8 mouse cellular contexts compared by ENCODE assay signal in the genomic region with DNA sequence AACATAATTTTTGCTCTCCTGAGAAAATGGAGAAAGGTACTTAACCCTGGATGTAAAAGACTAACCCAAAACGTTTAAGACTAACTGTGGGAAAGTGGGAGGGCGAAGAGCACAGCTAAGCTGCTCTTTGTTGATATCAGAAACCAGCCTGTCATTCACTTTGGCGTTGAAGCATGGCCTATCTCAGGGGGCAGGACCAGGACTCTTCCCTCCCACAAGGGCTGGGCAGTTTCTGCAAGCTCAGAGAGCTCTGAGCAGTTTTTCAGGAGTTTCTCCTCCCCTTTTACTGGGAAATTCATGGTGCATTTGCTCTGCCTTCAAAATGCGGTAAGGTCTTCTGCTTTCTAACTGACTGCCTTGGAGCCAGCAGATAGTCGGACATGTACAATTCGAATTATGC.
DNase-seq lines count a peak whose midpoint lies in the region; ATAC-seq and TF ChIP-seq lines count a peak whose summit lies in the region.

No protein-coding gene starts in this region.

- TF ChIP-seq EP300 in lung, postnatal 0 days (IDR thresholded peaks at IDR 0.05), result no peak

- no peak for TF ChIP-seq CTCF in lung, postnatal 0 days (IDR thresholded peaks at IDR 0.05)

- H3K9ac ChIP-seq in lung, postnatal 0 days (replicated peaks; ENCODE audit: low read depth), result no peak overlapping the region
- no peak overlapping the region for H3K9ac ChIP-seq in kidney, embryonic 15.5 days
- no peak overlapping the region for H3K9ac ChIP-seq in midbrain, embryonic 14.5 days (replicated peaks; ENCODE audit: low read length)

- no peak overlapping the region for H3K27ac ChIP-seq in lung, postnatal 0 days (ENCODE audit: low read length)
- H3K27ac ChIP-seq in kidney, embryonic 15.5 days, result peak overlapping the region; percentile 57
- no peak overlapping the region; the same call in 1 of the 2 replicates for H3K27ac ChIP-seq in midbrain, embryonic 14.5 days (replicated peaks; ENCODE audit: low read depth, low read length)

- ATAC-seq in lung, postnatal 0 days, result 0 out of 2 replicates have a peak, but pooled peaks have one; percentile 33
- peak; percentile 88 for ATAC-seq in kidney, embryonic 15.5 days (replicated peaks; ENCODE audit: low FRiP score)
- peak; percentile 66; the same call in 1 of the 2 replicates for ATAC-seq in midbrain, embryonic 14.5 days (ENCODE audit: low FRiP score, low TSS enrichment)

- H3K36me3 ChIP-seq in lung, postnatal 0 days (ENCODE audit: insufficient read depth, low read length), result no peaks in the 10 kb centered on the region
- peaks cover 37% of the 10 kb centered on the region for H3K36me3 ChIP-seq in erythroblast, embryonic 14.5 days (ENCODE audit: control insufficient read depth)
- H3K36me3 ChIP-seq in kidney, embryonic 15.5 days, result no peaks in the 10 kb centered on the region
- H3K36me3 ChIP-seq in midbrain, embryonic 14.5 days (ENCODE audit: control insufficient read depth, insufficient read depth, low read length), result no peaks in the 10 kb centered on the region

- H3K9me3 ChIP-seq in lung, postnatal 0 days (ENCODE audit: low read length), result no peaks in the 10 kb centered on the region
- H3K9me3 ChIP-seq in erythroblast, embryonic 14.5 days (ENCODE audit: control insufficient read depth, low read length), result no peaks in the 10 kb centered on the region
- no peaks in the 10 kb centered on the region for H3K9me3 ChIP-seq in kidney, embryonic 15.5 days (replicated peaks)
- H3K9me3 ChIP-seq in midbrain, embryonic 14.5 days (ENCODE audit: control insufficient read depth, low read length), result no peaks in the 10 kb centered on the region

- DNase-seq in lung, postnatal 0 days (ENCODE audit: low spot score), result no peak
- no peak for DNase-seq in lung, postnatal 36 days
- peak; percentile 66 for DNase-seq in midbrain, embryonic 14.5 days
- no peak for DNase-seq in layer of hippocampus, postnatal 36 days
- no peak for DNase-seq in layer of hippocampus, adult 9-11 months
- DNase-seq in T-cell, adult 2 months (ENCODE audit: low spot score), result no peak

- 26% methylated on average over 6 of the region's 6 CpGs for WGBS in lung, postnatal 0 days
- 11% methylated on average over 6 of the region's 6 CpGs for WGBS in kidney, embryonic 15.5 days
- 3% methylated on average over 6 of the region's 6 CpGs for WGBS in midbrain, embryonic 14.5 days

- no peak overlapping the region for H3K4me2 ChIP-seq in lung, postnatal 0 days (replicated peaks; ENCODE audit: low read depth, low read length)
- peak overlapping the region; percentile 73 for H3K4me2 ChIP-seq in kidney, embryonic 15.5 days
- peak overlapping the region; percentile 58 for H3K4me2 ChIP-seq in midbrain, embryonic 14.5 days (ENCODE audit: low read length)

- no peak overlapping the region for H3K4me3 ChIP-seq in lung, postnatal 0 days (ENCODE audit: low read depth, low read length)
- peak overlapping the region; percentile 64 for H3K4me3 ChIP-seq in erythroblast, embryonic 14.5 days (replicated peaks)
- peak overlapping the region; percentile 54; the same call in 1 of the 2 replicates for H3K4me3 ChIP-seq in kidney, embryonic 15.5 days (replicated peaks)
- H3K4me3 ChIP-seq in midbrain, embryonic 14.5 days (replicated peaks; ENCODE audit: low read depth, low read length), result peak overlapping the region; percentile 54

- H3K27me3 ChIP-seq in lung, postnatal 0 days (replicated peaks; ENCODE audit: insufficient read depth, low read length), result no peaks in the 10 kb centered on the region
- no peaks in the 10 kb centered on the region for H3K27me3 ChIP-seq in erythroblast, embryonic 14.5 days (ENCODE audit: control insufficient read depth)
- H3K27me3 ChIP-seq in kidney, embryonic 15.5 days, result no peaks in the 10 kb centered on the region
- H3K27me3 ChIP-seq in midbrain, embryonic 14.5 days (ENCODE audit: control insufficient read depth, insufficient read depth, low read length), result no peaks in the 10 kb centered on the region

- H3K4me1 ChIP-seq in lung, postnatal 0 days (ENCODE audit: insufficient read depth, low read depth, low read length), result no peaks in the 10 kb centered on the region
- H3K4me1 ChIP-seq in erythroblast, embryonic 14.5 days (ENCODE audit: control insufficient read depth), result peaks cover 65% of the 10 kb centered on the region
- 0 out of 2 replicates have a peak, but pooled peaks cover 4% of the 10 kb centered on the region for H3K4me1 ChIP-seq in kidney, embryonic 15.5 days
- peaks cover 11% of the 10 kb centered on the region for H3K4me1 ChIP-seq in midbrain, embryonic 14.5 days (ENCODE audit: control insufficient read depth, insufficient read depth, low read length)

Comparison
In these comparisons a context has a peak if more than half of its experiments do, and no peak if none do; other contexts are left out.
1. ATAC-seq: peak in every context shown above with its lines; median percentile 88 in kidney, embryonic 15.5 days; 66 in midbrain, embryonic 14.5 days; 33 in lung, postnatal 0 days.